Mouse (Mus musculus): Measurements from ENCODE around the gene Cort. TPM values are rescaled to one million over a fixed set of nuclear protein-coding genes. Genes with fewer than 3 reads are reported as not detected.

The Cort gene
- polyA plus RNA-seq, 1 experiment: not detected

- no peak overlapping the region for H3K27ac ChIP-seq (ENCODE audit: control insufficient read depth, insufficient read depth, low read depth, low read length, poor library complexity)
- H3K4me1 ChIP-seq (ENCODE audit: control insufficient read depth, insufficient read depth, low read length): no peaks in the 10 kb centered on the region; the same call in 1 of the 2 replicates
- 7% methylated on average over 3 of the region's 3 CpGs for WGBS
- H3K4me3 ChIP-seq (replicated peaks; ENCODE audit: control insufficient read depth, low read depth, low read length): no peak overlapping the region
- TF ChIP-seq CTCF (IDR thresholded peaks at IDR 0.05; ENCODE audit: control insufficient read depth, insufficient read depth, low read length) (peak; percentile 96), POLR2A (IDR thresholded peaks at IDR 0.05; ENCODE audit: borderline replicate concordance, control insufficient read depth, low read depth, low read length) (no peak)
Observed at GRCm38 (mm10) chr4:149144459-149144858, 17.9 kb upstream of the Cort start.

GRCm38 (mm10) chr4:149143594-149143993 is 17.0 kb upstream of the Cort start:
- TF ChIP-seq CTCF (IDR thresholded peaks at IDR 0.05; ENCODE audit: control insufficient read depth, insufficient read depth, low read length) (no peak), POLR2A (IDR thresholded peaks at IDR 0.05; ENCODE audit: borderline replicate concordance, control insufficient read depth, low read depth, low read length) (no peak)
- WGBS: 11% methylated on average over 4 of the region's 4 CpGs

GRCm38 (mm10) chr4:149138515-149138914 is 12.0 kb upstream of the Cort start:
- H3K4me3 ChIP-seq (replicated peaks; ENCODE audit: control insufficient read depth, low read depth, low read length): no peak overlapping the region
- peaks cover 1% of the 10 kb centered on the region; the same call in 1 of the 2 replicates for H3K4me1 ChIP-seq (ENCODE audit: control insufficient read depth, insufficient read depth, low read length)
- 82% methylated on average over 8 of the region's 8 CpGs for WGBS
- TF ChIP-seq POLR2A (IDR thresholded peaks at IDR 0.05; ENCODE audit: borderline replicate concordance, control insufficient read depth, low read depth, low read length) (no peak), CTCF (IDR thresholded peaks at IDR 0.05; ENCODE audit: control insufficient read depth, insufficient read depth, low read length) (no peak)
- H3K27ac ChIP-seq (ENCODE audit: control insufficient read depth, insufficient read depth, low read depth, low read length, poor library complexity): no peak overlapping the region

More at GRCm38 (mm10) chr4:149143594-149143993, 17.0 kb upstream of the Cort start:
- no peaks in the 10 kb centered on the region; the same call in 1 of the 2 replicates for H3K4me1 ChIP-seq (ENCODE audit: control insufficient read depth, insufficient read depth, low read length)
- no peak overlapping the region for H3K27ac ChIP-seq (ENCODE audit: control insufficient read depth, insufficient read depth, low read depth, low read length, poor library complexity)
- no peak overlapping the region for H3K4me3 ChIP-seq (replicated peaks; ENCODE audit: control insufficient read depth, low read depth, low read length)

GRCm38 (mm10) chr4:149136982-149137770 is 10.6 kb upstream of the Cort start, which contains the start of gene Cenps:
TSS of gene Cenps (minus strand) at chr4:149137629.
- Histone ChIP-seq H3K4me1 (ENCODE audit: control insufficient read depth, insufficient read depth, low read length) (peaks cover 5% of the 10 kb centered on the region; the same call in 1 of the 2 replicates), H3K4me3 (replicated peaks; ENCODE audit: control insufficient read depth, low read depth, low read length) (peak within 1 kb of the TSS; percentile 85), H3K27ac (ENCODE audit: control insufficient read depth, insufficient read depth, low read depth, low read length, poor library complexity) (peak within 1 kb of the TSS; percentile 20)
- peak; percentile 22; the same call in 1 of the 2 replicates for TF ChIP-seq POLR2A (IDR thresholded peaks at IDR 0.05; ENCODE audit: borderline replicate concordance, control insufficient read depth, low read depth, low read length)
- TF ChIP-seq CTCF (IDR thresholded peaks at IDR 0.05; ENCODE audit: control insufficient read depth, insufficient read depth, low read length): peak; percentile 83
- WGBS: under 1% methylated on average over 68 of the region's 68 CpGs

GRCm38 (mm10) chr4:149136116-149136850 is 9.7 kb upstream of the Cort start:
- Histone ChIP-seq H3K4me3 (replicated peaks; ENCODE audit: control insufficient read depth, low read depth, low read length) (peak overlapping the region; percentile 85), H3K4me1 (ENCODE audit: control insufficient read depth, insufficient read depth, low read length) (peaks cover 5% of the 10 kb centered on the region; the same call in 1 of the 2 replicates), H3K27ac (ENCODE audit: control insufficient read depth, insufficient read depth, low read depth, low read length, poor library complexity) (no peak overlapping the region)
- WGBS: 72% methylated on average over 18 of the region's 18 CpGs
- no peak for TF ChIP-seq CTCF (IDR thresholded peaks at IDR 0.05; ENCODE audit: control insufficient read depth, insufficient read depth, low read length)
- TF ChIP-seq POLR2A (IDR thresholded peaks at IDR 0.05; ENCODE audit: borderline replicate concordance, control insufficient read depth, low read depth, low read length): no peak

- H3K27ac ChIP-seq (ENCODE audit: control insufficient read depth, insufficient read depth, low read depth, low read length, poor library complexity): peak overlapping the region; percentile 36; the same call in 1 of the 2 replicates
- 80% methylated on average over 5 of the region's 5 CpGs for WGBS
- no peak overlapping the region for H3K4me3 ChIP-seq (replicated peaks; ENCODE audit: control insufficient read depth, low read depth, low read length)
- TF ChIP-seq CTCF (IDR thresholded peaks at IDR 0.05; ENCODE audit: control insufficient read depth, insufficient read depth, low read length): no peak
- no peak for TF ChIP-seq POLR2A (IDR thresholded peaks at IDR 0.05; ENCODE audit: borderline replicate concordance, control insufficient read depth, low read depth, low read length)
- peaks cover 5% of the 10 kb centered on the region; the same call in 1 of the 2 replicates for H3K4me1 ChIP-seq (ENCODE audit: control insufficient read depth, insufficient read depth, low read length)
Observed at GRCm38 (mm10) chr4:149133395-149133794, 6.8 kb upstream of the Cort start.

- WGBS: 78% methylated on average over 21 of the region's 21 CpGs
- H3K27ac ChIP-seq (ENCODE audit: control insufficient read depth, insufficient read depth, low read depth, low read length, poor library complexity): peak overlapping the region; percentile 80
Observed at GRCm38 (mm10) chr4:149131789-149132565, 5.4 kb upstream of the Cort start.

More at GRCm38 (mm10) chr4:149131789-149132565, 5.4 kb upstream of the Cort start:
- no peak overlapping the region for H3K4me3 ChIP-seq (replicated peaks; ENCODE audit: control insufficient read depth, low read depth, low read length)
- TF ChIP-seq POLR2A (IDR thresholded peaks at IDR 0.05; ENCODE audit: borderline replicate concordance, control insufficient read depth, low read depth, low read length) (no peak), CTCF (IDR thresholded peaks at IDR 0.05; ENCODE audit: control insufficient read depth, insufficient read depth, low read length) (no peak)
- H3K4me1 ChIP-seq (ENCODE audit: control insufficient read depth, insufficient read depth, low read length): peaks cover 3% of the 10 kb centered on the region; the same call in 1 of the 2 replicates

Measured in bone marrow, adult 2 months (tissue).